Mouse (Mus musculus) ES-Bruce4 (cell line): ENCODE measurements around the gene Plk3. TPM values are rescaled to one million over a fixed set of nuclear protein-coding genes. Genes with fewer than 3 reads are reported as not detected.
"Not testable (repeated sequence)": the region's sequence is repeated elsewhere in the genome, so short reads cannot be mapped to it uniquely, and the experiment has no call there.

Experiments
- H3K27ac ChIP-seq: 2 replicates; pipeline ENCODE4 v1.5.1; 2012; ENCODE audit warnings: low read length, inconsistent platforms; ENCODE audit not compliant: insufficient read depth
- H3K27me3 ChIP-seq: 2 replicates; pipeline ENCODE4 v1.6.1; 2012; ENCODE audit warnings: mild to moderate bottlenecking, low read length, inconsistent platforms; ENCODE audit not compliant: control insufficient read depth, poor library complexity, insufficient read depth, severe bottlenecking
- H3K36me3 ChIP-seq: 2 replicates; pipeline ENCODE4 v1.6.1; 2012; ENCODE audit warnings: inconsistent platforms, mild to moderate bottlenecking, low read length, moderate library complexity; ENCODE audit not compliant: control insufficient read depth, poor library complexity, insufficient read depth, severe bottlenecking
- H3K4me1 ChIP-seq: one replicate; pipeline ENCODE4 v1.8.1; 2011; ENCODE audit warnings: low read length; ENCODE audit not compliant: control insufficient read depth, insufficient read depth
- H3K4me3 ChIP-seq: 2 replicates; pipeline ENCODE4 v1.5.1; 2011; ENCODE audit warnings: low read depth, mild to moderate bottlenecking, low read length
- H3K9ac ChIP-seq: 2 replicates; pipeline ENCODE4 v1.6.1; 2012; ENCODE audit warnings: low read depth, mild to moderate bottlenecking, inconsistent platforms; ENCODE audit not compliant: poor library complexity, severe bottlenecking
- H3K9me3 ChIP-seq: replicated peaks from 2 replicates; pipeline ENCODE4 v1.6.1; 2012; ENCODE audit warnings: mild to moderate bottlenecking, low read length, inconsistent platforms; ENCODE audit not compliant: control insufficient read depth, poor library complexity, insufficient read depth, severe bottlenecking
- CTCF ChIP-seq: IDR thresholded peaks from one replicate; pipeline ENCODE4 v1.8.1; 2011; ENCODE audit warnings: low read depth, low read length
- EP300 ChIP-seq: IDR thresholded peaks from 2 replicates; pipeline ENCODE4 v1.6.1; 2011; ENCODE audit warnings: low read depth, low read length; ENCODE audit not compliant: insufficient read depth
- POLR2A ChIP-seq: IDR thresholded peaks from one replicate; pipeline ENCODE4 v1.8.1; 2011; ENCODE audit warnings: low read length; ENCODE audit not compliant: insufficient read depth
- polyA plus RNA-seq: library from polyadenylated mRNA; stranded (reverse); fragments of >200 nt; gene quantifications from 2 replicates; pipeline ENCODE4 v1.2.4, GENCODE M21; 2011; ENCODE audit warnings: low read depth; ENCODE audit not compliant: missing spikeins, insufficient read depth, insufficient read length

The Plk3 gene
- 12.1 and 12.5 TPM in 2 replicates for polyA plus RNA-seq

DNA sequence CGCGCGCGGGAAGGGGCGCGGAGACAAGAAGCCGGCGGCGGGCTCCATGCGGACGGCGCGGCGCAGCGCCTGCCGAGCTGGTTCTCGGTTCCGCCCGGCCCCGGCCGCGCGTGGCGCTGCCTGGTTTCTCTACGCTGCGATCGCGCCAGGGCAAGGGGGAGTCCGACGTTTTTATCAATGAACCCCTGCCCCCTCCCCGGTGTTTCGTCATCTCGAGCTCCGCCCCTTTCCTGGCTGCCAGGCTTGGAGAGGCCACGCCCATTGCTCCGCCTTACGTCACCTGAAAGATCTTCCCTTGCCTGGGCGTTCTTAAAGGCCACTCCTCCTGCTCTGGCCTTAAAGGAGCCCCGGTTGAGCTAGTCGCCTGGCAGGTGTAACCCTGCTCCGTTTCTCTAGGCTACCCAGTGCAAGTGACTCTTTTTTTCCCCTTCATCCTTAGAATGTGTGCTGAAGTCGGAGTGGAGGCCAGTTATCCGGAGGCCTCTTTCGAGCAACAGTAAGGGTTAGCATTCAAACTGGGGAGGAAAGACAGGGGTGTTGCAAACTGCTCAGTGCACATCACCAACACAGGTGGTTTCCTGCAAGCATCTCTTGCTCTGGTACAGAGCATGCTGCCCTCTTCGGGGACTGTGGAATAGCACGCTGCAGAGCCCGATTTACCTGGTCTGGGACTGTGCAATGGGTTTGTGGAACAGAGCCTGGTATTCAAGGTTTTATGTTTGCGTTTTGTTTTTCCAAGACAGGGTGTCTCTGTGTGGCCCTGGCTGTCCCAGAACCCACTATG is at the start of gene Plk3:
Gene Plk3, minus strand, starts transcription at position 147 of the 784 bp plus-strand sequence.
- no peaks in the 10 kb centered on the region for H3K27me3 ChIP-seq
- H3K27ac ChIP-seq, result peak within 1 kb of the TSS; percentile 58
- H3K36me3 ChIP-seq, result no peaks in the 10 kb centered on the region; the same call in 1 of the 2 replicates
- H3K9me3 ChIP-seq, result no peaks in the 10 kb centered on the region
- peaks cover 11% of the 10 kb centered on the region for H3K4me1 ChIP-seq
- H3K9ac ChIP-seq, result peak within 1 kb of the TSS; percentile 91
- no peak for TF ChIP-seq CTCF
- TF ChIP-seq EP300, result no peak
- TF ChIP-seq POLR2A, result peak; percentile 62
- H3K4me3 ChIP-seq, result peak within 1 kb of the TSS; percentile 87

DNA sequence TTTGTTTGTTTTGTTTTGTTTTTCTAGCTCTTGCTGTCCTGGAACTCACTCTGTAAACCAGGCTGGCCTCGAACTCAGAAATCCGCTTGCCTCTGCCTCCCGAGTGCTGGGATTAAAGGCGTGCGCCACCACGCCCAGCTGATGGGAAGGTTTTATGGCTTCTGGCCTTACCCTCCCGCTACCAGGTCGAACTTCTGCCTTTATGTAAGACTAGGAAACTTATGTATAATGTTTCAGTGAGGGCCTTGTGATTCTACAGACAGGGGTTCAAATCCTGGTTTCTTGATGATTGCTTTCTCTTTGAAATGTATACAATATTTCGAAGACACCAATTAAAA is 49.0 kb upstream of the Plk3 start:
- Histone ChIP-seq H3K9ac (peak overlapping the region; percentile 55; the same call in 1 of the 2 replicates), H3K36me3 (peaks cover 24% of the 10 kb centered on the region), H3K4me3 (peak overlapping the region; percentile 87)
- H3K4me1 ChIP-seq, H3K27me3 ChIP-seq, H3K9me3 ChIP-seq, H3K27ac ChIP-seq: not testable (repeated sequence)

DNA sequence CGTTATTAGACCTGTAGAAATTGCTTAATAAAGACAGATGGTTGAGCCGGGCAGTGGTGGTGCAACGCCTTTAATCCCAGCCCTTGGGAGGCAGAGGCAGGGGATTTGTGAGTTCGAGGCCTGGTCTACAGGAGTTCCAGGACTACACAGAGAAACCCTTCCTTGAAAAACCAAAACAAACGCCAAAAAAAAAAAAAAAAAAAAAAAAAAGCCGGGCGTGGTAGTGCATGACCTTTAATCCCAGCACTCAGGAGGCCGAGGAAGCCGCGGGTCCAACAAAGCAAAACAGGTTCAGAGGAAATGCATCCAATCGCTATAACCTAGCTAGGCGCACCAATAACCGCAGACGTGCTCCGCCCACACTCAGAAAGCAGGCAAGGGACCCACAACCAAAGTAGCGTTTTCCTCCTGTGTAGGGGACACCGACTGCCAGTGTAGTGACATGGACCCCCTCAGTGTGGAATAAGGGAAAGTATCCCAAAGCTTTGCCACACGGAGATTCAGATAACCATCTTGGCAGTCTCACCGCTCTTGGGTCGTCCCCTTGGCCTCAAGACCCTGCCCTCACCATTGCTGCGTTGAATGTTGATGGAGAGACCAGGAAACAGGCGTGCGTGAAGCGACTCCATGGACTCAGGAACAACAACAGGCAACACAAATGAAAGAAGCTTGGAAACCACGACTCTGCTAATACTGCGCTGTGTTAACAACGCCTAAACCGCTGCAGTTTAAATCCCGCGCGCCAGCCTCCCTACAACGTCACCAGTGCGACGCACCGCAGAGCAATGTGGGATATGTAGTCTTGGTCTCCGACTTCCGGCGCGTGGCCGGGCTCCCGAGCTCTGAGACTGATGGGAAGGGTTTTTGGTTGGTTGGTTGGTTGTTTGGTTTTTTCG is 48.3 kb upstream of the Plk3 start, which contains the start of gene Kif2c:
Gene Kif2c, minus strand, starts transcription at position 777 of the 896 bp plus-strand sequence.
- peak within 1 kb of the TSS; percentile 69 for H3K27ac ChIP-seq

DNA sequence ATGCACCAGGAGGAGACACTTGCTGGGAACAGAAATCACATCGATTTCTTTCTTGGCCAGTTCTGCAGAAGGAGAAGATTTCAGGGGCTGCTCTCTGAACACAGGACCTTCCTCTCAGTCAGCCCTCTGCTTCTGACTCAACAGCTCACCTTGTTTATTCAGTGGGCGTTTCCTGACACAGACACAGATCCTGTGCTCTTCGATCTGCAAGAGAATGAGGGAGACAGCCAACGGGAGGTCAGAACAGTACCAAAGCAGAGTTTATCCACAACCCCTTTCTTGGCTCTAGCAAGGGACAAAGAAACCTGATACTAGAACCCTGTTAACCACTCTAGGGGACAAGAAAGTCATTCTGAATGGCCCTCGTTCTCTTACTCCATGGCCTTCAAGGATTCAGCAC is 36.2 kb upstream of the Plk3 start:
- Histone ChIP-seq H3K9ac (no peak overlapping the region), H3K9me3 (no peaks in the 10 kb centered on the region), H3K36me3 (peaks cover 79% of the 10 kb centered on the region), H3K27ac (peak overlapping the region; percentile 88), H3K27me3 (no peaks in the 10 kb centered on the region), H3K4me3 (no peak overlapping the region), H3K4me1 (peaks cover 5% of the 10 kb centered on the region)
- TF ChIP-seq EP300, result 0 out of 2 replicates have a peak, but pooled peaks have one; percentile 47
- no peak for TF ChIP-seq POLR2A

More for the DNA sequence above, 48.3 kb upstream of the Plk3 start, which contains the start of gene Kif2c:
- Histone ChIP-seq H3K36me3 (peaks cover 30% of the 10 kb centered on the region), H3K9ac (peak within 1 kb of the TSS; percentile 55), H3K9me3 (no peaks in the 10 kb centered on the region), H3K4me1 (no peaks in the 10 kb centered on the region), H3K4me3 (peak within 1 kb of the TSS; percentile 87), H3K27me3 (no peaks in the 10 kb centered on the region)
- TF ChIP-seq EP300, result peak; percentile 46; the same call in 1 of the 2 replicates
- TF ChIP-seq POLR2A, result peak; percentile 93
- no peak for TF ChIP-seq CTCF

DNA sequence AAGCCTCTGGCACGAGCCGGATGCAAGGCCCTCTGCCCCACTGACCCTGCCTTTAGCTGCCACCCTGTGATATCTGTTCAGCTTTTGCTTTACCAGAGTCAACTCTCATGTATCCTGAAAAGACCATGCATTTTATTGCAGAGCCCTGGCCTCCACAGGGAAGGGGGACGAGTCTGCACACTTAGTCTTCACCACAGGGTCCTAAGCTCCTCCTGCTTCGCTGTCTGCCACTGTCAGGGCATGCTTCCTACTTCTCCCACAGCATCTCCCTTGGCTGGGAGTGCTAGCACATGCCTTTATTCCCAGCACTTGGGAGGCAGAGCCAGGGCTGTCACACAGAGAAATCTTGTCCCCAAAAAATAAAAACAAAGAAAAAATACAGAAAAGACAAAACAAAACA is 27.4 kb upstream of the Plk3 start:
- Histone ChIP-seq H3K36me3 (peaks cover 40% of the 10 kb centered on the region), H3K27ac (no peak overlapping the region), H3K4me3 (no peak overlapping the region), H3K27me3 (no peaks in the 10 kb centered on the region), H3K9ac (no peak overlapping the region), H3K9me3 (no peaks in the 10 kb centered on the region), H3K4me1 (no peaks in the 10 kb centered on the region)
- TF ChIP-seq EP300 (no peak), POLR2A (no peak), CTCF (no peak)
